Mouse (Mus musculus): ENCODE data around the gene Fam241b. TPM values are rescaled to one million over a fixed set of nuclear protein-coding genes. Genes with fewer than 3 reads are reported as not detected.
"Not testable (repeated sequence)": the region's sequence is repeated elsewhere in the genome, so short reads cannot be mapped to it uniquely, and the experiment has no call there.

Fam241b gene
- polyA plus RNA-seq, 1 experiment from 2014 or later: 3.8 TPM

- no peak overlapping the region for H3K4me3 ChIP-seq (ENCODE audit: low read length)
- H3K9me3 ChIP-seq (ENCODE audit: control insufficient read depth, low read length): 0 out of 2 replicates have a peak, but pooled peaks cover 2% of the 10 kb centered on the region
- H3K4me2 ChIP-seq (replicated peaks; ENCODE audit: low read depth, low read length): no peak overlapping the region
- no peaks in the 10 kb centered on the region for H3K36me3 ChIP-seq (ENCODE audit: control insufficient read depth, insufficient read depth, low read length)
- no peaks in the 10 kb centered on the region for H3K4me1 ChIP-seq (ENCODE audit: control insufficient read depth, insufficient read depth, low read length)
- ATAC-seq (ENCODE audit: low FRiP score, low TSS enrichment): no peak
- no peak overlapping the region for H3K9ac ChIP-seq (ENCODE audit: low read depth, low read length)
- no peak overlapping the region for H3K27ac ChIP-seq (ENCODE audit: low read depth, low read length)
- no peaks in the 10 kb centered on the region for H3K27me3 ChIP-seq (ENCODE audit: control insufficient read depth, insufficient read depth, low read length)
These were observed 54.2 kb downstream of the Fam241b start for GRCm38 (mm10) chr10:62089486-62089885.

GRCm38 (mm10) chr10:62089071-62089470 lies 54.6 kb downstream of the Fam241b start:
- H3K36me3 ChIP-seq (ENCODE audit: control insufficient read depth, insufficient read depth, low read length): no peaks in the 10 kb centered on the region
- no peaks in the 10 kb centered on the region for H3K27me3 ChIP-seq (ENCODE audit: control insufficient read depth, insufficient read depth, low read length)
- H3K27ac ChIP-seq (ENCODE audit: low read depth, low read length): no peak overlapping the region
- no peak overlapping the region for H3K4me2 ChIP-seq (replicated peaks; ENCODE audit: low read depth, low read length)
- H3K4me1 ChIP-seq (ENCODE audit: control insufficient read depth, insufficient read depth, low read length): no peaks in the 10 kb centered on the region
- H3K9ac ChIP-seq (ENCODE audit: low read depth, low read length): no peak overlapping the region
- WGBS: 49% methylated on average over 7 of the region's 7 CpGs
- H3K4me3 ChIP-seq (ENCODE audit: low read length): no peak overlapping the region
- 0 out of 2 replicates have a peak, but pooled peaks cover 2% of the 10 kb centered on the region for H3K9me3 ChIP-seq (ENCODE audit: control insufficient read depth, low read length)
- ATAC-seq (ENCODE audit: low FRiP score, low TSS enrichment): no peak

DNA sequence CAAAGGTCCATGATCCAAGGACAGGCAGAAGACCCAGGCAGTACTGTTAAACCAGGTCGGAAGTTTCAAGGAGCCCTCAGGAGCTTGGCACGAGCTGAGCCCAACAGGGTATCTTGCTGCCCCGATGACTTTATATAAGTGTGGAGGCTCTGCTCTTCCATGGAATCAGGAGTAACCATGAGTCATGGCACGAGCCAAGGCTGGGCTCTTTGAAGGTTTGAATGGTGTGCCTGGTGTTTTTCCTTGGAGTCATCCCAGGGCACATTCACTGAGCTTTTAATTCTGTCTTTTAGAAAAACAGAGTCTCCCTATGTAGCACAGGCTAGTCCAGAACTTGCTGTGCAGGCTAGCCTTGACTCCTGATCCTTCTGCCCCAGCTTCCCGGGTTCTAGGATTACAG lies 55.3 kb downstream of the Fam241b start:
- Histone ChIP-seq H3K36me3 (ENCODE audit: control insufficient read depth, insufficient read depth, low read length) (no peaks in the 10 kb centered on the region), H3K9ac (ENCODE audit: low read depth, low read length) (no peak overlapping the region), H3K4me1 (ENCODE audit: control insufficient read depth, insufficient read depth, low read length) (no peaks in the 10 kb centered on the region), H3K4me3 (ENCODE audit: low read length) (no peak overlapping the region), H3K9me3 (ENCODE audit: control insufficient read depth, low read length) (0 out of 2 replicates have a peak, but pooled peaks cover 2% of the 10 kb centered on the region), H3K4me2 (replicated peaks; ENCODE audit: low read depth, low read length) (no peak overlapping the region), H3K27ac (ENCODE audit: low read depth, low read length) (no peak overlapping the region), H3K27me3 (ENCODE audit: control insufficient read depth, insufficient read depth, low read length) (no peaks in the 10 kb centered on the region)
- WGBS: 84% methylated on average over 5 of the region's 5 CpGs
- no peak for ATAC-seq (ENCODE audit: low FRiP score, low TSS enrichment)

DNA sequence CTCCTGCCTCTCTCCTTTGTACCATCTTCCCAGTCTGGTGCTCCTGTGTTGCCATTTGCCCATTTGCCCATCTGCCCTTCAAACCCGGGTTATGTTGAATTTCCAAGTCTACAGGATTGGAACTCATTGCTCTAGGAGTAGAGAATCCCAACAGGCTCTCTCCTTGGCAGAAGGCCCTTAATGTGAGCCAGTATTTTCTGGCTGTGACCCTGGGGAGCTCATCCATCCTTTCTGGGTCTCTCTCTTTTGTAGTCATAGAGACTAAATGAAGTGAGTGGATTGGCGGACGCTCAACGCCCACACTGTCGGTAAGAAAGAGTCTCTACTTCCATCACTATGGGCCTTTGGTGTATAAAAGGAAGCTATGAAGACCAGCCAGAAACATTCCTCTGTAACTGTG lies 56.9 kb downstream of the Fam241b start:
- Histone ChIP-seq H3K9ac (ENCODE audit: low read depth, low read length) (no peak overlapping the region), H3K4me3 (ENCODE audit: low read length) (no peak overlapping the region), H3K9me3 (ENCODE audit: control insufficient read depth, low read length) (0 out of 2 replicates have a peak, but pooled peaks cover under 1% of the 10 kb centered on the region), H3K36me3 (ENCODE audit: control insufficient read depth, insufficient read depth, low read length) (no peaks in the 10 kb centered on the region), H3K4me1 (ENCODE audit: control insufficient read depth, insufficient read depth, low read length) (no peaks in the 10 kb centered on the region), H3K4me2 (replicated peaks; ENCODE audit: low read depth, low read length) (no peak overlapping the region), H3K27ac (ENCODE audit: low read depth, low read length) (no peak overlapping the region), H3K27me3 (ENCODE audit: control insufficient read depth, insufficient read depth, low read length) (no peaks in the 10 kb centered on the region)
- ATAC-seq (ENCODE audit: low FRiP score, low TSS enrichment): no peak
- WGBS: 94% methylated on average over 5 of the region's 5 CpGs

GRCm38 (mm10) chr10:62086044-62086443 lies 57.7 kb downstream of the Fam241b start:
- WGBS: 68% methylated on average over 2 of the region's 2 CpGs
- H3K9ac ChIP-seq (ENCODE audit: low read depth, low read length): no peak overlapping the region
- H3K36me3 ChIP-seq (ENCODE audit: control insufficient read depth, insufficient read depth, low read length): no peaks in the 10 kb centered on the region
- ATAC-seq (ENCODE audit: low FRiP score, low TSS enrichment): no peak
- no peak overlapping the region for H3K4me2 ChIP-seq (replicated peaks; ENCODE audit: low read depth, low read length)
- H3K27me3 ChIP-seq (ENCODE audit: control insufficient read depth, insufficient read depth, low read length): no peaks in the 10 kb centered on the region
- H3K4me3 ChIP-seq (ENCODE audit: low read length): no peak overlapping the region
- no peak overlapping the region for H3K27ac ChIP-seq (ENCODE audit: low read depth, low read length)
- no peaks in the 10 kb centered on the region for H3K4me1 ChIP-seq (ENCODE audit: control insufficient read depth, insufficient read depth, low read length)
- no peaks in the 10 kb centered on the region for H3K9me3 ChIP-seq (ENCODE audit: control insufficient read depth, low read length)

GRCm38 (mm10) chr10:62076248-62077134 lies 67.2 kb downstream of the Fam241b start:
- 46% methylated on average over 11 of the region's 11 CpGs for WGBS
- Histone ChIP-seq H3K4me3 (ENCODE audit: low read length) (no peak overlapping the region), H3K36me3 (ENCODE audit: control insufficient read depth, insufficient read depth, low read length) (no peaks in the 10 kb centered on the region), H3K4me1 (ENCODE audit: control insufficient read depth, insufficient read depth, low read length) (no peaks in the 10 kb centered on the region), H3K9ac (ENCODE audit: low read depth, low read length) (no peak overlapping the region), H3K9me3 (ENCODE audit: control insufficient read depth, low read length) (peaks cover 9% of the 10 kb centered on the region; the same call in 1 of the 2 replicates), H3K27me3 (ENCODE audit: control insufficient read depth, insufficient read depth, low read length) (peaks cover 3% of the 10 kb centered on the region; the same call in 1 of the 2 replicates), H3K4me2 (replicated peaks; ENCODE audit: low read depth, low read length) (no peak overlapping the region), H3K27ac (ENCODE audit: low read depth, low read length) (no peak overlapping the region)
- no peak for ATAC-seq (ENCODE audit: low FRiP score, low TSS enrichment)

- WGBS: 82% methylated on average over 10 of the region's 14 CpGs
- H3K9me3 ChIP-seq (ENCODE audit: control insufficient read depth, low read length); H3K27me3 ChIP-seq (ENCODE audit: control insufficient read depth, insufficient read depth, low read length); H3K4me2 ChIP-seq (replicated peaks; ENCODE audit: low read depth, low read length); H3K27ac ChIP-seq (ENCODE audit: low read depth, low read length); ATAC-seq (ENCODE audit: low FRiP score, low TSS enrichment); H3K4me1 ChIP-seq (ENCODE audit: control insufficient read depth, insufficient read depth, low read length); H3K9ac ChIP-seq (ENCODE audit: low read depth, low read length); H3K4me3 ChIP-seq (ENCODE audit: low read length); H3K36me3 ChIP-seq (ENCODE audit: control insufficient read depth, insufficient read depth, low read length): not testable (repeated sequence)
These were observed 72.4 kb downstream of the Fam241b start for GRCm38 (mm10) chr10:62071346-62071745.

DNA sequence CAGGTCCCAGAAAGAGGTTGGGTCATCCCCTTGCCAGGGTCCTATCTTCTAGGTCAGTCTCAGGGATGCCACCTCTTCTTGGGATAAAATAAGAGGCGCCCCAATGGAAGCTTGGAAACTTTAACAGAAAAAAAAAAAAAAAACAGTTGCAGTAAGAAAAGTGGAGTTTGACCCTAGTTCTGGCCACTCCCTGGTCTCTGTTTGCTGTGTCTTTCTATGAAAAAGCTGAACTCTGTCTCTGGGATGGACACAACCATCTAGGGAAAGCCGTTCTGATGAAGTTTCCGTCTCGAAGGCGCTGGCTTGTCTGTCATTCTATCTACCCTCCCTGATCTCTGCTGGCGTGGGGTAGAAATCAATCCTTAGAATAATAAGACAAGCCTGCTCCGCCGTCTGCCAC lies 73.1 kb downstream of the Fam241b start:
- Histone ChIP-seq H3K27ac (ENCODE audit: low read depth, low read length) (no peak overlapping the region), H3K9me3 (ENCODE audit: control insufficient read depth, low read length) (no peaks in the 10 kb centered on the region), H3K4me3 (ENCODE audit: low read length) (no peak overlapping the region), H3K4me2 (replicated peaks; ENCODE audit: low read depth, low read length) (no peak overlapping the region), H3K9ac (ENCODE audit: low read depth, low read length) (no peak overlapping the region), H3K36me3 (ENCODE audit: control insufficient read depth, insufficient read depth, low read length) (no peaks in the 10 kb centered on the region), H3K4me1 (ENCODE audit: control insufficient read depth, insufficient read depth, low read length) (no peaks in the 10 kb centered on the region), H3K27me3 (ENCODE audit: control insufficient read depth, insufficient read depth, low read length) (peaks cover 7% of the 10 kb centered on the region)
- ATAC-seq (ENCODE audit: low FRiP score, low TSS enrichment): no peak
- 51% methylated on average over 8 of the region's 8 CpGs for WGBS

DNA sequence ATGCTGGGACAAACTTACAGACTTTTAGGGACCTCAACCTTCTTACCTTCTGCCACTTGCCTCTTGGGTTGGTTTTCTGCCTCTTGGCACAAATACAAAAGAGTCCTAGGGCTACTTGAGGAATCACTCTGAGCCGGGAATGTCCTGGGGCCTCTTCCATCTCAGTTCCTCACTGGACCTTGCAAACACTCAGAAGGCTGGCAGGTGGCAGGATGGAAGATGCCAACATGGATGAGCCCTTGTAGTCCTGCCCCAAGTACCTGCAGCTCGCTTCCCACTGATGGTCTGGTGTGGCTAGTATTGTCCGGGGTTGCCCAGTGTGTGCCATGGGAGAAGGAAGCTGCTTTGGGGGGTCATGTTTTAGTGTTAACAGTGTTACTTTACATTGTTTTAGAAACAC lies 73.8 kb downstream of the Fam241b start:
- Histone ChIP-seq H3K4me3 (ENCODE audit: low read length) (no peak overlapping the region), H3K4me2 (replicated peaks; ENCODE audit: low read depth, low read length) (no peak overlapping the region), H3K27me3 (ENCODE audit: control insufficient read depth, insufficient read depth, low read length) (peaks cover 7% of the 10 kb centered on the region), H3K4me1 (ENCODE audit: control insufficient read depth, insufficient read depth, low read length) (no peaks in the 10 kb centered on the region), H3K9ac (ENCODE audit: low read depth, low read length) (no peak overlapping the region), H3K36me3 (ENCODE audit: control insufficient read depth, insufficient read depth, low read length) (no peaks in the 10 kb centered on the region), H3K27ac (ENCODE audit: low read depth, low read length) (no peak overlapping the region), H3K9me3 (ENCODE audit: control insufficient read depth, low read length) (no peaks in the 10 kb centered on the region)
- WGBS: 90% methylated on average over 3 of the region's 3 CpGs
- no peak for ATAC-seq (ENCODE audit: low FRiP score, low TSS enrichment)

All from kidney, embryonic 14.5 days (tissue).